Mouse (Mus musculus) heart, postnatal 0 days (tissue): ENCODE measurements around the gene Spi1.
"Not testable (repeated sequence)": the region's sequence is repeated elsewhere in the genome, so short reads cannot be mapped to it uniquely, and the experiment has no call there.

ENCODE experiments used
- CTCF ChIP-seq: IDR thresholded peaks from 2 replicates; pipeline ENCODE4 v1.5.1; 2016; ENCODE audit warnings: antibody characterized with exemption, control low read depth, low read depth
- EP300 ChIP-seq: IDR thresholded peaks from 2 replicates; pipeline ENCODE4 v1.6.1; 2016; ENCODE audit warnings: antibody characterized with exemption, low read depth

DNA sequence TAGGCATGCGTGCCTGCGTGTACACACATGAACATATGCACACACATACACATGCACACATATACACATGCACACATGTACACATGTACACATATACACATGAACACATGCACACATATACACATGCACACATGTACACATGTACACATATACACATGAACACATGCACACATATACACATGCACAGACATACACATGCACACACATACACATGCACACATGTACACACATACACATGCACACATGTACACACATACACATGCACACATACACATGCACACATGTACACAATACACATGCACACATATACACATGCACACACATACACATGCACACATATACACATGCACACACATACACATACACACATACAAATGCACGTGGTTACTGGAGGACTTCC lies 29.6 kb downstream of the Spi1 start:
- not testable (repeated sequence) for TF ChIP-seq CTCF, EP300
